Mouse (Mus musculus): ENCODE data around the gene Tmem200b.

GRCm38 (mm10) chr4:131907912-131908311 is 13.7 kb upstream of the Tmem200b start:
- TF ChIP-seq CTCF (IDR thresholded peaks at IDR 0.05; ENCODE audit: low read depth, low read length) = no peak
- TF ChIP-seq POLR2A (IDR thresholded peaks at IDR 0.05; ENCODE audit: borderline replicate concordance, low read depth, low read length) = no peak

Data from bone marrow macrophage, adult 2 months (primary cell).